Mouse (Mus musculus): ENCODE data around the gene Sun3.

Sun3 gene

GRCm38 (mm10) chr11:9048703-9049060, at the start of gene Sun3:
Gene Sun3, minus strand, starts transcription at chr11:9048991.
- DNase-seq (ENCODE audit: low read depth, low spot score), result no peak

- no peak for DNase-seq (ENCODE audit: low read depth, low spot score)
Measured at GRCm38 (mm10) chr11:9076444-9076843, 27.7 kb upstream of the Sun3 start.

GRCm38 (mm10) chr11:9060484-9060883, 11.7 kb upstream of the Sun3 start:
- DNase-seq (ENCODE audit: low read depth, low spot score), result no peak

- no peak for DNase-seq (ENCODE audit: low read depth, low spot score)
Measured at GRCm38 (mm10) chr11:9060029-9060428, 11.2 kb upstream of the Sun3 start.

DNA sequence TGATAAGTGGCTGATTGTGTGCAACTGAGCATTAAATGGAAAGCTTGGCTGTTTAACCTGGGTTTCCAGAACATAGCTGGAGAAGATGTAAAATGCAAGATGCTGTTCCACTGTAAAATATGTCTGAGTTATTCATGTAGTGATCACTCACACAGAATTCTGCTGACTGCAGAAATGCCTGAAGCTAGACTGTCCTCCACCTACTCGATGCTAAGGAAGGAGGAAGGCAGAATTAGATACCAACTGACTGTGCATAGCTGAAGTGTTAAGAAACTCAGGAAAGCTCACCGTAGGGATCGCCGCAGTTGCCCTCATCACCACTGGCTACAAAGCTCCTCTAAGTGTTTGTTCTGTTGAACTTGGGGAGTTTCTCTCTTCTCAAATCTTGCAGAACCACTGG, 8.9 kb upstream of the Sun3 start:
- no peak for DNase-seq (ENCODE audit: low read depth, low spot score)

GRCm38 (mm10) chr11:9056937-9057336, 8.1 kb upstream of the Sun3 start:
- no peak for DNase-seq (ENCODE audit: low read depth, low spot score)

DNA sequence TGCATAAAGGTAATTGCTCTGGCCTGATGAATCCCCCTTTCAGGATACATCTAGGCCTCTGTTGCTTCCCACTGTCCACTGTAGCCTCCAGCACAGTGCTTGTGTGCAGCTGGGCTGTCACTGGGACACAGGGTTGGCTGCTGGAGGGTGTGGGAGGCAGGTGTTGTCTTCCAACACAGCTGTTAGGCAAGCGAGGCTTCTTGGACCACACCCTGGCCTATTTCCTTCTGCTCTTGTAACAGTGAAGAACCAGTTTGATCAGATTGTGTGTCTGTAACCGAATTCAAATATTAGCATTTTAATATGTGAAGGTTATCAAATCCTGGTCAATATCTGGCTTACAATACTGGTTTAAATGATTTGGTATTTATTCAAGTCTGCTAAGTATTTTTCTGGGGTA, 3.1 kb upstream of the Sun3 start:
- no peak for DNase-seq (ENCODE audit: low read depth, low spot score)

GRCm38 (mm10) chr11:9050241-9050640, 1.4 kb upstream of the Sun3 start:
- no peak for DNase-seq (ENCODE audit: low read depth, low spot score)

DNA sequence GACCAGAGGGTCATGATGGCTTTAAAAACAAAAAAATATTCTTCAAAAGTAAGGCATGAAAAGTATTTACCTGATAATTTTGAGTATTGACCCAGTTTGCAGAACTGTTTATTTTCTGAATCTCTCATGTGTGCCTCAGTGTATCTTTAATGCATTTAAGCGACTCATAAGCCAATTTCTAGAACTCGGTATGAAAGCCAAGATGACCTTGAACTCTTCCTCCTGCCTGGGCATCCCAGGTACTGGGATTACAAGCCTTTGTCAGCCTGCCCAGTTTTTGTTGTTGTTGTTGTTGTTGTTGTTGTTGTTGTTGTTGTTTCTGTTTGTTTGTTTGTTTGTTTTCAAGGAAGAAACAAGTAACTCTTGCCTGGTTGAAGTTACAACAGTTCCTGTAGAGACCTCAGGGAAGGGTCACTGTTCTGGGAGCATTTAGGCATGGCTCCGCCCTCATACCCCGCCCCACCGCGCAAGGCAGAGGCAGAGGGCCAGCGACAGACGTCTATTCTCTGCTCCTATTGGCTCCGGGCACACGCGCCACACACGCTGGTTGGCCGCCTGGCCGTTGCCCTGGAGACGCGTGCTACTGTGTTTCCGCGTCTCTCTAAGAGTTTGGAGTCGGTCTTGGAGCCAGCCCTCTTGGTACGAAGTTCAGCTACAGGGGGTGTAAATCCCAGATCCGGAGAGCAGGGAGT, 634 bp downstream of the Sun3 start, which contains the start of gene Gm11992:
Gene Gm11992 (plus strand): TSS at position 584 of the 692 bp plus-strand sequence.
- peak; percentile 26 for DNase-seq (ENCODE audit: low read depth, low spot score)

GRCm38 (mm10) chr11:9047044-9047443, 1.7 kb downstream of the Sun3 start:
- no peak for DNase-seq (ENCODE audit: low read depth, low spot score)

GRCm38 (mm10) chr11:9046546-9046945, 2.2 kb downstream of the Sun3 start:
- DNase-seq (ENCODE audit: low read depth, low spot score), result no peak

- DNase-seq (ENCODE audit: low read depth, low spot score), result no peak
Measured at GRCm38 (mm10) chr11:9031530-9031929, 17.3 kb downstream of the Sun3 start.

DNA sequence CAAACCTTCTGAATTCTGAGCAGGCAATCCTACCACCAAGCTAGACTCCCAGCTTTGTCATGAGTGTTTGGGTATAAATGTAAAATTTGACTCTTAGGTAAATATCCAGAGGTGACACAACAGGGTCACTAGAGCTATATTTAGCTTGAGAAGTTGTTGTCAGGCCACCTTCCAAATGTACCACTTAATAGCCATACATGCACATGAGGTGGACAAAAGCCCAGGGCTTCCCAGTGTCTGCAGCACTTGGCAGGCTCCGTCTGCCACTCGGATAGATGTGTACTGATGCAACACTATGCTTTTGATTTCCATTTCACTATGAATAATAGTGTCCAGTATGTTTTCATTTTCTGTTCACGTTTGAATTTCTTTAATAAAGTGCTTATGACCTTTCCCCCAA, 23.6 kb downstream of the Sun3 start:
- no peak for DNase-seq (ENCODE audit: low read depth, low spot score)

- no peak for DNase-seq (ENCODE audit: low read depth, low spot score)
Measured at GRCm38 (mm10) chr11:9024782-9025181, 24.0 kb downstream of the Sun3 start.

GRCm38 (mm10) chr11:9020207-9020606, 28.6 kb downstream of the Sun3 start:
- no peak for DNase-seq (ENCODE audit: low read depth, low spot score)

- DNase-seq (ENCODE audit: low read depth, low spot score), result no peak
Measured at GRCm38 (mm10) chr11:9018491-9019267, 30.1 kb downstream of the Sun3 start.

GRCm38 (mm10) chr11:9014740-9015139, 34.1 kb downstream of the Sun3 start:
- no peak for DNase-seq (ENCODE audit: low read depth, low spot score)

DNA sequence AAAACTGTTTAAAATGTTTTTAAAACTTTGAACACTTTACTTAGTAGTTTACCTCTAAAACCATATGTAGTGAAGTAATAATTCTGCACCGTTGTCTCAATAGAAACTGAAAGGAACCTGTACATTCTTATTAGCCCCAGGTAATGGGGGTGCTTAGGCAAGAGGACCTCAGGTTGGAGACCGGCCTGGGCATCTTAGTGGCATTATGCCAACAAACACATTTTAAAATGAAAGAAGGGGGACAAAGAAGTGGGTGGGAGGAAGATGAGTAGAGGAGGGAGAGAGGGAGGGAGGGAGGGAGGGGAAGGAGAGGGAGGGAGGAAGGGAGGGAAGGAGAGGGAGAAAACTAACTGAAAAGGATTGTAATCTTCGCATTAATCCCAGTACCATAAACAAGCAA, 37.4 kb downstream of the Sun3 start:
- no peak for DNase-seq (ENCODE audit: low read depth, low spot score)

GRCm38 (mm10) chr11:9010853-9011339, 37.9 kb downstream of the Sun3 start, which contains the start of gene Hus1:
Gene Hus1, minus strand, starts transcription at chr11:9011191.
- DNase-seq (ENCODE audit: low read depth, low spot score), result peak; percentile 66

DNA sequence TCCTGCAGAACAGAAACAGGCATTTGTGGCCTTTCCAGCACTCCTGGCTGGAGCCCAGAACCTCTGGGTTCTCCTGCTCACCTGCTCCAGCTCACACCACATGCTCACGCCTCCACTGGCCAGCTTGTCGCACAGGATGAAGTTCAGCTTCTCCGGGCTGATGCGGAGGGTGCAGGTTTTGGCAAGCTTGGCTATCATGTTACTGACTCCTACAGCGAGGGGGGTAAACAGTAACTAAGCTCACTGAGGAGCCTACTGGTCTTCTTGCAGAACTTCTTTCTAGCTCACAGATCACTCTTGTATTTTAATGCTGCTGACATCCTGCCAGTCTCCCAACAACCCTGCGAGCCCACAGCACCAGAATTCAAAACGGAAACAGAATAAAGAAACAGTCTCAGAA, 38.4 kb downstream of the Sun3 start:
- no peak for DNase-seq (ENCODE audit: low read depth, low spot score)

DNA sequence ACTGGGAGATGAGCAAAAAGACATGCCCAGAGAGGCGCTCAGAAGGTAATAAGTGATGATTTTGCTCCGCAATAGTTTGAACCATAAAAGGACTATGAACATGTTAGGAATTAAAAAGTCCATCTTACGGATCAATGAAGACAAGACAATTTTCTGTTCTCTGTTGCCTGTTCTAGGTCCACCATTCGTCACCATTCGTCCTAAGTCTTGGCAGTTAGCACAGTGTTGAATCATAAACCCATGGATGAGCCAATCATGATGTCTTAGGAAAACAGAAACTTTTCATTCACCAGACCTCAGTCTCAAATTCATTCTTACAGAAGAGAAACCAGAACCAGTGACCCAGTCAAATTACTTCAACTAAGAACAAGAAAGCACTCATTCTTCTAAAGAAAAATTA, 40.0 kb downstream of the Sun3 start:
- no peak for DNase-seq (ENCODE audit: low read depth, low spot score)

DNA sequence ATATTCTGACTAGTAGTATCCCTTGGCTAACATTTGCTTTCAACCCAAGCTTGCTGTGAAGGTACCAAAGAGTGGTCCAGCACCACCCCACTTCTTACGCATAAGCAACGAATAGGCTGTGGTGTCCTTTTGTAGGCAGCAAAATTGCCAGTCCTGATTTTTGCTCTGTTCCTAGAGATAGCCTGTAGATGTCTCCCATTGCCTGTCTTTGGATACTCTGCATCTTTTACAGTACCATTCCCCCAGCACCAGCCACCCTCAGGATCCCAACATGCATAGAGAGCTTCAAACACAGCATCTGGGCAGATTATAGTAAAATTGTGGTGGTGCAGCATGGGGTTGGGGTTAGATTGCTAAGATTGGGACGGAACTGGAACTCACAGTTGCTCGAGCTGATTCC, 60.7 kb downstream of the Sun3 start:
- DNase-seq (ENCODE audit: low read depth, low spot score), result no peak

DNA sequence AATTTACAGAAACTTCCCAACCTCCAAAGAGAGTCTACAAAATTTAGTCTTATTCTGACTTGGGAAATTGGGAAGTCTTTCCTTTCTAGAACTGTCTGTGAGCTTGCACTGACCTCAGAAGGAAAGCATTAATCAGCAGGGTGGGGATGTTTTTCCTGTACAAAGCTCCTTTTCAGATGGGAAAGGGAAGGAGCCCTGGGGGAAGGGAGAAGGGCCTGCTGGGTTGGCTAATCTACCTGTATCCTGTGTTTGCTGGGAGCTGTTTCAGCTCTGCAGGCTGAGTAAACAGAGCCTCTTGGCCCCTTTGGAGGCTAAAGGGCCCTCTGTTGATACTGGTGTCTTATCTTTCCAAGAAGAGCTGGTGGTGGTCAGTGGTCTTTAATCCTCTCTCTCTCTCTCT, 62.7 kb downstream of the Sun3 start:
- DNase-seq (ENCODE audit: low read depth, low spot score), result no peak

Data from CD4-positive helper T cell, adult 2 months (primary cell).